Mouse (Mus musculus) urinary bladder, adult 18-20 months (tissue): ENCODE measurements at regions not wholly inside any gene's neighbourhood (a gene's known extent, or its start where the extent isn't known, plus 50 kb on each side); places are given as distances from the start of the nearest gene placed in this dataset.

Source experiments
- DNase-seq, 2 experiments: peaks; one replicate each; pipeline ENCODE4 v3.0.0; 2022; ENCODE audit warnings: low spot score in 2 of 2, mixed read lengths in 2 of 2

GRCm38 (mm10) chr15:97188545-97188944 lies 58.4 kb upstream of the Pced1b start:
- no peak for DNase-seq

GRCm38 (mm10) chr15:97187831-97188230 lies 59.1 kb upstream of the Pced1b start:
- no peak for DNase-seq

- DNase-seq = no peak
Measured at GRCm38 (mm10) chr15:97186034-97186433, 60.9 kb upstream of the Pced1b start.

GRCm38 (mm10) chr15:97182617-97183038 lies 64.3 kb upstream of the Pced1b start:
- no peak for DNase-seq

- no peak for DNase-seq
Measured at GRCm38 (mm10) chr15:97180970-97181669, 65.8 kb upstream of the Pced1b start.

GRCm38 (mm10) chr15:97178286-97178685 lies 68.6 kb upstream of the Pced1b start:
- no peak for DNase-seq

- DNase-seq = no peak
Measured at GRCm38 (mm10) chr15:97177806-97178205, 69.1 kb upstream of the Pced1b start.

GRCm38 (mm10) chr15:97174989-97175388 lies 71.9 kb upstream of the Pced1b start:
- DNase-seq = no peak

- no peak for DNase-seq
Measured at GRCm38 (mm10) chr15:97173233-97173632, 73.7 kb upstream of the Pced1b start.

- DNase-seq = no peak
Measured at GRCm38 (mm10) chr15:97170074-97170473, 76.8 kb upstream of the Pced1b start.

GRCm38 (mm10) chr15:97169381-97169780 lies 77.5 kb upstream of the Pced1b start:
- DNase-seq = no peak

GRCm38 (mm10) chr15:97167116-97167515 lies 79.8 kb upstream of the Pced1b start:
- no peak for DNase-seq

GRCm38 (mm10) chr15:97164616-97165015 lies 82.3 kb upstream of the Pced1b start:
- peak in 1 of 2 experiments; percentile 8 for DNase-seq

- DNase-seq = no peak
Measured at GRCm38 (mm10) chr15:97163971-97164370, 82.9 kb upstream of the Pced1b start.

- DNase-seq = no peak
Measured at GRCm38 (mm10) chr15:97163090-97163489, 83.8 kb upstream of the Pced1b start.

GRCm38 (mm10) chr15:97162305-97162704 lies 84.6 kb upstream of the Pced1b start:
- DNase-seq = no peak

GRCm38 (mm10) chr15:97161530-97161929 lies 85.4 kb upstream of the Pced1b start:
- DNase-seq = no peak

GRCm38 (mm10) chr15:97152354-97152753 lies 94.6 kb upstream of the Pced1b start:
- no peak for DNase-seq

GRCm38 (mm10) chr15:97151793-97152192 lies 95.1 kb upstream of the Pced1b start:
- no peak for DNase-seq

GRCm38 (mm10) chr15:97150983-97151735 lies 95.4 kb upstream of the Slc38a4 start:
- DNase-seq = no peak

- no peak for DNase-seq
Measured at GRCm38 (mm10) chr15:97141958-97142357, 86.2 kb upstream of the Slc38a4 start.

GRCm38 (mm10) chr15:97138265-97138664 lies 82.5 kb upstream of the Slc38a4 start:
- DNase-seq = no peak

- peak; percentile 19 to 26 for DNase-seq
Measured at GRCm38 (mm10) chr15:97135291-97135690, 79.5 kb upstream of the Slc38a4 start.
